Mouse (Mus musculus): Measurements from ENCODE around the gene Ric8a. TPM values are rescaled to one million over a fixed set of nuclear protein-coding genes. Genes with fewer than 3 reads are reported as not detected.
A peak's percentile ranks its signal among the peaks of the same experiment; 100 is the strongest.

Gene Ric8a
- polyA plus RNA-seq, 1 experiment from 2014 or later, result 50.4 TPM

GRCm38 (mm10) chr7:140854483-140854882 is 2.3 kb upstream of the Ric8a start:
- H3K9me3 ChIP-seq (replicated peaks; ENCODE audit: control insufficient read depth, low read length), result no peaks in the 10 kb centered on the region
- H3K36me3 ChIP-seq (ENCODE audit: control insufficient read depth, insufficient read depth), result peaks cover 40% of the 10 kb centered on the region
- peaks cover 23% of the 10 kb centered on the region for H3K4me1 ChIP-seq (ENCODE audit: control insufficient read depth, insufficient read depth, low read length)
- no peak overlapping the region for H3K9ac ChIP-seq (ENCODE audit: low read length)
- H3K27ac ChIP-seq (ENCODE audit: low read length), result no peak overlapping the region
- H3K27me3 ChIP-seq (ENCODE audit: control insufficient read depth, insufficient read depth, low read length), result no peaks in the 10 kb centered on the region
- H3K4me3 ChIP-seq (ENCODE audit: low read length), result no peak overlapping the region
- no peak overlapping the region for H3K4me2 ChIP-seq (ENCODE audit: low read depth, low read length)
- 92% methylated on average over 18 of the region's 18 CpGs for WGBS
- ATAC-seq (replicated peaks; ENCODE audit: extremely low read depth, insufficient read depth, low FRiP score), result no peak

GRCm38 (mm10) chr7:140855181-140855580 is 1.6 kb upstream of the Ric8a start:
- no peaks in the 10 kb centered on the region for H3K27me3 ChIP-seq (ENCODE audit: control insufficient read depth, insufficient read depth, low read length)
- H3K4me3 ChIP-seq (ENCODE audit: low read length), result peak overlapping the region; percentile 80
- ATAC-seq (replicated peaks; ENCODE audit: extremely low read depth, insufficient read depth, low FRiP score), result no peak
- WGBS, result 70% methylated on average over 9 of the region's 9 CpGs
- H3K9me3 ChIP-seq (replicated peaks; ENCODE audit: control insufficient read depth, low read length), result no peaks in the 10 kb centered on the region
- peaks cover 47% of the 10 kb centered on the region for H3K36me3 ChIP-seq (ENCODE audit: control insufficient read depth, insufficient read depth)
- H3K9ac ChIP-seq (ENCODE audit: low read length), result peak overlapping the region; percentile 80
- H3K4me2 ChIP-seq (ENCODE audit: low read depth, low read length), result peak overlapping the region; percentile 98
- H3K27ac ChIP-seq (ENCODE audit: low read length), result no peak overlapping the region
- H3K4me1 ChIP-seq (ENCODE audit: control insufficient read depth, insufficient read depth, low read length), result peaks cover 23% of the 10 kb centered on the region

GRCm38 (mm10) chr7:140855860-140856784 is 635 bp upstream of the Ric8a start, which contains the start of gene Gm45785:
TSS of gene Gm45785 (minus strand) at chr7:140856331.
- peak within 1 kb of the TSS; percentile 80 for H3K9ac ChIP-seq (ENCODE audit: low read length)
- no peaks in the 10 kb centered on the region for H3K9me3 ChIP-seq (replicated peaks; ENCODE audit: control insufficient read depth, low read length)
- under 1% methylated on average over 51 of the region's 51 CpGs for WGBS
- H3K27me3 ChIP-seq (ENCODE audit: control insufficient read depth, insufficient read depth, low read length), result no peaks in the 10 kb centered on the region
- H3K4me1 ChIP-seq (ENCODE audit: control insufficient read depth, insufficient read depth, low read length), result peaks cover 23% of the 10 kb centered on the region
- peak; percentile 82 for ATAC-seq (replicated peaks; ENCODE audit: extremely low read depth, insufficient read depth, low FRiP score)
- H3K4me2 ChIP-seq (ENCODE audit: low read depth, low read length), result peak within 1 kb of the TSS; percentile 98
- H3K27ac ChIP-seq (ENCODE audit: low read length), result peak within 1 kb of the TSS; percentile 95
- H3K36me3 ChIP-seq (ENCODE audit: control insufficient read depth, insufficient read depth), result peaks cover 51% of the 10 kb centered on the region
- H3K4me3 ChIP-seq (ENCODE audit: low read length), result peak within 1 kb of the TSS; percentile 80

GRCm38 (mm10) chr7:140857550-140858505 is 1.1 kb downstream of the Ric8a start, which contains the start of gene Bet1l:
TSS of gene Bet1l (minus strand) at chr7:140857577.
- WGBS, result 30% methylated on average over 40 of the region's 40 CpGs
- Histone ChIP-seq H3K9ac (ENCODE audit: low read length) (peak within 1 kb of the TSS; percentile 80), H3K36me3 (ENCODE audit: control insufficient read depth, insufficient read depth) (peaks cover 58% of the 10 kb centered on the region), H3K9me3 (replicated peaks; ENCODE audit: control insufficient read depth, low read length) (no peaks in the 10 kb centered on the region), H3K4me3 (ENCODE audit: low read length) (peak within 1 kb of the TSS; percentile 80), H3K27me3 (ENCODE audit: control insufficient read depth, insufficient read depth, low read length) (no peaks in the 10 kb centered on the region), H3K4me2 (ENCODE audit: low read depth, low read length) (peak within 1 kb of the TSS; percentile 98), H3K27ac (ENCODE audit: low read length) (peak within 1 kb of the TSS; percentile 95), H3K4me1 (ENCODE audit: control insufficient read depth, insufficient read depth, low read length) (peaks cover 23% of the 10 kb centered on the region)
- ATAC-seq (replicated peaks; ENCODE audit: extremely low read depth, insufficient read depth, low FRiP score), result 0 out of 2 replicates have a peak, but pooled peaks have one; percentile 11

- no peaks in the 10 kb centered on the region for H3K9me3 ChIP-seq (replicated peaks; ENCODE audit: control insufficient read depth, low read length)
- H3K27me3 ChIP-seq (ENCODE audit: control insufficient read depth, insufficient read depth, low read length), result no peaks in the 10 kb centered on the region
- peaks cover 23% of the 10 kb centered on the region for H3K4me1 ChIP-seq (ENCODE audit: control insufficient read depth, insufficient read depth, low read length)
- no peak overlapping the region; the same call in 1 of the 2 replicates for H3K4me3 ChIP-seq (ENCODE audit: low read length)
- peaks cover 58% of the 10 kb centered on the region for H3K36me3 ChIP-seq (ENCODE audit: control insufficient read depth, insufficient read depth)
- ATAC-seq (replicated peaks; ENCODE audit: extremely low read depth, insufficient read depth, low FRiP score), result no peak
- peak overlapping the region; percentile 98 for H3K4me2 ChIP-seq (ENCODE audit: low read depth, low read length)
- peak overlapping the region; percentile 80 for H3K9ac ChIP-seq (ENCODE audit: low read length)
- 95% methylated on average over 8 of the region's 8 CpGs for WGBS
- H3K27ac ChIP-seq (ENCODE audit: low read length), result no peak overlapping the region
Observed at GRCm38 (mm10) chr7:140858746-140859145, 2.0 kb downstream of the Ric8a start.

GRCm38 (mm10) chr7:140859997-140860396 is 3.2 kb downstream of the Ric8a start:
- Histone ChIP-seq H3K36me3 (ENCODE audit: control insufficient read depth, insufficient read depth) (peaks cover 60% of the 10 kb centered on the region), H3K27me3 (ENCODE audit: control insufficient read depth, insufficient read depth, low read length) (no peaks in the 10 kb centered on the region), H3K27ac (ENCODE audit: low read length) (no peak overlapping the region), H3K4me1 (ENCODE audit: control insufficient read depth, insufficient read depth, low read length) (peaks cover 21% of the 10 kb centered on the region), H3K4me3 (ENCODE audit: low read length) (no peak overlapping the region), H3K9ac (ENCODE audit: low read length) (no peak overlapping the region), H3K4me2 (ENCODE audit: low read depth, low read length) (no peak overlapping the region), H3K9me3 (replicated peaks; ENCODE audit: control insufficient read depth, low read length) (no peaks in the 10 kb centered on the region)
- no peak for ATAC-seq (replicated peaks; ENCODE audit: extremely low read depth, insufficient read depth, low FRiP score)
- WGBS, result 72% methylated on average over 6 of the region's 6 CpGs

GRCm38 (mm10) chr7:140860728-140861127 is 4.0 kb downstream of the Ric8a start:
- Histone ChIP-seq H3K9me3 (replicated peaks; ENCODE audit: control insufficient read depth, low read length) (no peaks in the 10 kb centered on the region), H3K4me3 (ENCODE audit: low read length) (no peak overlapping the region), H3K27ac (ENCODE audit: low read length) (no peak overlapping the region), H3K9ac (ENCODE audit: low read length) (no peak overlapping the region), H3K27me3 (ENCODE audit: control insufficient read depth, insufficient read depth, low read length) (no peaks in the 10 kb centered on the region), H3K4me1 (ENCODE audit: control insufficient read depth, insufficient read depth, low read length) (peaks cover 15% of the 10 kb centered on the region), H3K36me3 (ENCODE audit: control insufficient read depth, insufficient read depth) (peaks cover 61% of the 10 kb centered on the region), H3K4me2 (ENCODE audit: low read depth, low read length) (no peak overlapping the region)
- ATAC-seq (replicated peaks; ENCODE audit: extremely low read depth, insufficient read depth, low FRiP score), result no peak
- 81% methylated on average over 5 of the region's 5 CpGs for WGBS

- H3K4me2 ChIP-seq (ENCODE audit: low read depth, low read length), result no peak overlapping the region
- H3K9me3 ChIP-seq (replicated peaks; ENCODE audit: control insufficient read depth, low read length), result no peaks in the 10 kb centered on the region
- H3K27ac ChIP-seq (ENCODE audit: low read length), result no peak overlapping the region
- no peak overlapping the region for H3K4me3 ChIP-seq (ENCODE audit: low read length)
- no peaks in the 10 kb centered on the region for H3K27me3 ChIP-seq (ENCODE audit: control insufficient read depth, insufficient read depth, low read length)
- H3K36me3 ChIP-seq (ENCODE audit: control insufficient read depth, insufficient read depth), result peaks cover 66% of the 10 kb centered on the region
- ATAC-seq (replicated peaks; ENCODE audit: extremely low read depth, insufficient read depth, low FRiP score), result no peak
- WGBS, result 84% methylated on average over 12 of the region's 12 CpGs
- H3K9ac ChIP-seq (ENCODE audit: low read length), result no peak overlapping the region
- no peaks in the 10 kb centered on the region for H3K4me1 ChIP-seq (ENCODE audit: control insufficient read depth, insufficient read depth, low read length)
Observed at GRCm38 (mm10) chr7:140864761-140865160, 8.0 kb downstream of the Ric8a start.
